Mouse (Mus musculus) embryonic fibroblast, embryonic 13.5 days (primary cell): ENCODE data around the gene Kcnq5.

Source experiments
- CTCF ChIP-seq: IDR thresholded peaks from 2 replicates; pipeline ENCODE4 v1.5.1; 2011; ENCODE audit warnings: mild to moderate bottlenecking, control low read depth, low read length, moderate library complexity, borderline replicate concordance; ENCODE audit not compliant: insufficient read depth
- POLR2A ChIP-seq: IDR thresholded peaks from 2 replicates; pipeline ENCODE4 v1.6.1; 2011; ENCODE audit warnings: low read depth, mild to moderate bottlenecking, control low read depth, low read length, moderate library complexity

DNA sequence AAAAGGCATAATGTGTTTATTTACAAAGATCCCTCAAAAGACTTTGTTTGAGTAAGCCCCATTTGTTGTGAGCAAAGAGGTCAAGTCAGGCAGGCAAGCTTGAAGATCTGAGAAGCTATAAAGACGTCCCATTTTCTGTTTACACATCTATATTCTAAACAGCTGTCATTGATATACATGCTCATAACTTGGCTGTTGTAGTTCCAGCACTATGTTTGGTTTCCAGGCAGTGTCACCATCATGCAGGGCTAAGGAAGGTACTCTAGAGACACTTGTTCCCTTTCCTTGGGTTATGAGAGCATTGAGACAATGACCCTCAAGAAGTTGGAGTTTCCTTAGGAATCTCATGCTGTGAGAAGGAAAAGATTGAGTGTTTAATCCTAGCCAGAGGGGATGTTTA, 17.6 kb upstream of the Kcnq5 start:
- TF ChIP-seq CTCF, result no peak
- TF ChIP-seq POLR2A, result no peak
